Mouse (Mus musculus) thymus, adult 2 months (tissue): Measurements from ENCODE around the gene Fli1.

Source experiments
- CTCF ChIP-seq: fragments of 200-500 bp; IDR thresholded peaks from 2 replicates; pipeline ENCODE4 v1.5.1; 2012; ENCODE audit warnings: mild to moderate bottlenecking, control low read depth, low read length, moderate library complexity, borderline replicate concordance; ENCODE audit not compliant: control insufficient read depth, poor library complexity, insufficient read depth; ENCODE audit errors: extremely low read depth
- POLR2A ChIP-seq: fragments of 200-500 bp; IDR thresholded peaks from 2 replicates; pipeline ENCODE4 v1.6.1; 2012; ENCODE audit warnings: mild to moderate bottlenecking, low read length, control low read depth, moderate library complexity; ENCODE audit not compliant: control insufficient read depth, poor library complexity, insufficient read depth; ENCODE audit errors: extremely low read depth

DNA sequence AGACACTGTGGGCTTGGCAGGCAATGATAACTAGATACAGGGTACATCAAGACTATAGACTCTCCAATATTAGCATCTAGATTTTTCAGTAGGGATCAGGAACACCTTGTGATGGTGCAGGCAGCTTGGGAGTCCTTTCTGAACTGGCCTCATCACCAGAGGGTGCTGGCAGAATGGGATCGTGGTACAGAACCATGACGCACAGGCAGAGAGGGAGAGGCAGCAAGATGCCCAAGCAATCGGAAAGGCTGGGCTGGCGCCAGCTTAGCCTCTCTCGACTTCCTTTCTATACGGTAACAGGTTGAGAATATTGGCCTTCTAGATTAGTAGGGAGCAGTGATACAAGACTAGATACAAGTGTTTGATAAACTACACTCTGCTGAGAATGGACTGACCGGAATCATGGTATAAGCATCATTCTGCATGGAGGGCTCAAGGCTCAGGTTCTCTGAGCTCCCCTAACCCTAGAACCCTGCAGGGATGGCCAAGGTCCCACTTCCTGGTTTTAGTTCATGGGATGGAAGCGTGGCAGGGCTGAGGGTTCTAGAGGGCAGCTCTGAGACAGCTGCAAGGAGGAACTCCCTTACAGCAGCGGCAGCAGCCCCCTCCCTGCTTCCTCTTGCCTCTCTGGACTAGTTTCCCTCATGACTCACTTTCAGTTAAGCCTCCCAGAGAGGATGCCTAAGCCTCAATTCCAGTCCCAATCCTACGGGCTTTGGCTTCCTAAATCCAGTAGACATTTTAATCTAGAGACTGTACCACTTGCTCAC, 67.9 kb downstream of the Fli1 start:
- no peak for TF ChIP-seq CTCF
- TF ChIP-seq POLR2A, result no peak
